Mouse (Mus musculus) gastrocnemius, postnatal 14 days (tissue): Measurements from ENCODE around the gene Vasp. TPM values are rescaled to one million over a fixed set of nuclear protein-coding genes. Genes with fewer than 3 reads are reported as not detected.
A peak's percentile ranks its signal among the peaks of the same experiment; 100 is the strongest.

ENCODE experiments used
- DNase-seq: peaks from one replicate; pipeline ENCODE4 v3.0.0; 2021; ENCODE audit warnings: mixed read lengths
- intact Hi-C: fragments of 180-260 bp; cut with DNase I; formaldehyde crosslinking; loops from one replicate; pipeline ENCODE4 v1.15.1; 2025; ENCODE audit warnings: low total_unique reads
- total RNA-seq, 2 experiments: library from RNA; stranded (reverse); gene quantifications; 2 replicates each; pipeline ENCODE4 v1.2.3; 2021

The Vasp gene
- total RNA-seq, 2 experiments from 2014 or later: 31.0 to 35.1 TPM

DNA sequence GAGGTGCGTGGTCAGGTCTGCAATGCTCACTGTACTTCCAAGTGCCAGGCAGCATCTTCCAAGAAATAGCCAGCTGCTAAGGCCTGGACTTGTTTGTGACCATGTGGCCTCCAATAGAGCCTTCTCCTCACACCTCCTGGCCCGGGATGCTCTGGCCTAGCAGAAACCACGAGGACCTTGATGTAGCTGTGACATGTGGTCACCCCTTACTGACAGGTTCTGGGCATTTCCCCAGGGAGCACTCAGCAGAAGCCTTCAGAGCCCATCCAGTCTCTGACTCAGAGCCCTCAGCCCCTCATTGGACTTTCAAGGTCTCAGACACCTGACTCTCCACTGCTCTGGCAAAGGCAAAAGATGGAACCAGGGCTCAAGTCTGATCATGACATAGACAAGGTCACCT, 26.5 kb downstream of the Vasp start:
- no peak for DNase-seq
- intact Hi-C loops: no loop called here

DNA sequence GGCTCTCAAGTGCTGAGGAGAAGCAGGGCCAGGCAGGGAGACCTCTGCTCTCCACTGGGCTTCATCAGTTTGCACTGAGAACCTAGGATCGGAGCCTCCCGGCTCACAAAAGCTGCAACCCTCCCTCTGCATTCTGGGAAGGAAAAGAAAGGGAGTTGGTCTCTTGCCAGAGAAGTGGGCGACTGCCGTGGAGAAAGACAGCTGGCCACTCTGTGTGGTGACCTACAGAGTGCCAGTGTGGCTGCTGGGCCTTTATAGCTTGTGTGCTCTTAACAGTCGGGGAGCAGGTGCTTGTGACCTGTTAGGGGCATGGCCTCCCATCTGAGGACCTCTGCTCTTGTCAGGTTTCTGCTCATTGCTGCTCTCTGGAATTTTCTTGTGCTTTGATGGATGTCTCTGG, 27.8 kb downstream of the Vasp start:
- DNase-seq: no peak
- intact Hi-C loops: no loop called here

DNA sequence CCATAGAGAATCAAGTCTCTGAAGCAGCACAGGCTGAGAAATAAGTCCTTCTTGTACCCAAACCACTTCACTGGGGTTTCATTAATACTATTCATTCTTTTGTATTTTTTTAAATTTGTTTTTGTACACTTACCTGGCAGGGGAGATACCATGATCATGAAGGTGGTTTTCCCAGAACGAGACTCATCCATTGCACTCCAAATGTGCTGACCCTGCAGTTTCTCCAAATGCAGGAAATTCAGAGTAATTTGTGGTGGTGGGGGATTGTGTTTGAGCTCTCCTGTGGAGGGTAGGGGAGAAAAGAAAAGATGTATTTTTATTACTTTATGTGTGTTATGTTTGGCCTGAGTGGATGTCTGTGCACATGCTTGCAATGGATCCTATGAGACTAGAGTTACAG, 29.6 kb downstream of the Vasp start:
- intact Hi-C loops: no loop called here
- DNase-seq: no peak

DNA sequence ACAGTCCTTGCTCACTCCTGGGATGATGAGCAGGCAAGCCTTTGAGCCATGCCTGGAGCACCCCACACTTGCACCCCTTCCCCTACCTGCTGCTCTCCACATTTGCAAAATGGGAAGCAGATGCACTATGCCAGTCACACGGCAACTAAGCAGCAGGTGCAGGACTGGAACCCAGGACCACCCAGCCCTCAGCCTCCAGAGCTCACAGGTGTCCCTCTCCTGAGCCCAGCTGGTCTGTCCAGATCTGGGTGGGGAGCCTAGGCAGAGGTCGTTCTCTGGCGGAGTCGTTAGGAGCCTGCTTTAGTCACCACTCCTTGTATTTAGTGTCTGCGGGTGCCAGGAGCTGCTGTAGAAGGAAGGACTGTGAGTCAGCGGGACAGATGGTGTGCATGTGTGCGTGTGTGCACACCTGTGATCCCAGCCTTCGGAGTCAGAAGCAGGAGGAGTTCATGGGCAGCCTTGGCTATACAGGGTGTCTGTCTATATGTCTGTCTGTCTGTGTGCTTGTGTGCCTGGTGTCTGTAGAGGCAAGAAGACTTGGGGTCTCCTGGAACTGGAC, 30.6 kb downstream of the Vasp start:
- intact Hi-C loops: loop anchor here (2.0 kb wide), 1 partner anchor 38 kb away; no protein-coding TSS in a partner anchor
- DNase-seq: no peak

DNA sequence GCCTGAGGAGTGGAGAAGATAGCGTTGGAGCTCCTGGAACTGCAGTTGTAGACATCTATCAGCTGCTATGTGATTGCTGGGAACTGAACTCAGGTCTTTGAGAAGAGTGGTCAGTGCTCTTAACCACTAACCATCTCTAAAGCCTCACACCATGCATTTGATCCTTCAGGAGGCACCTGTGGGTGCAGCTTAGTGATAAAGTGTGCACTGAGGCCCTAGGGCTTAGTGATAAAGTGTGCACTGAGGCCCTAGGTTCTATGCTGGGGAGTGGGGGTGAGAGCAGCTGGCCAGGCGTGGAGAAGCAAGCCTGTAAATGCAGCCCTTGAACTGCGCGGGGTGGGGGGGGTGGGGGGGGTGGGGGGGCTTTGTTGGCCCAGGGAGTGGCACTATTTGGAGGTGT, 31.6 kb downstream of the Vasp start:
- intact Hi-C loops: loop anchor here (2.0 to 10.0 kb wide), 2 partner anchors 39 to 105 kb away; partner anchors contain the start of gene Ercc1
- DNase-seq: no peak

DNA sequence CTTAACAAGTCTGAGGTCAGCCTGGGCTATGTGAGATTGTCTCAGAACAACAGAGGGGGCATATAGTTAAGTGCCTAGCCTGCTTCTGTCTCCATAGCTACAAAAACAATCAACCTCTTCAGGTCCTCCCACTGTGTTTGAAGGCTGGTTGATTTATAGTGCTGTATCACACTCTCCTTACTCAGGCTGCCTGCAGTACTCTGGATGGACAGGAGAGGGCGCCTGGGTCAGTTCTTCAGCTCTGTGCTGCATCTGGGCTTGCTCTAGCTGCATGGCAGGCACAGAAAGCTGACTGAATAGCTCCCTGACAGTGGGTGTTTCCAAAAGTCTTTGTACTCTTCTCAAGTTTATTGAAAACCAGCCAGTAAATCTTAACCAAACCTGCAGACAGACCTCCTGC, 32.2 kb downstream of the Vasp start:
- DNase-seq: peak; percentile 89
- intact Hi-C loops: loop anchor here (10.0 kb wide), 1 partner anchor 105 kb away; the partner anchor contains the start of gene Ercc1

DNA sequence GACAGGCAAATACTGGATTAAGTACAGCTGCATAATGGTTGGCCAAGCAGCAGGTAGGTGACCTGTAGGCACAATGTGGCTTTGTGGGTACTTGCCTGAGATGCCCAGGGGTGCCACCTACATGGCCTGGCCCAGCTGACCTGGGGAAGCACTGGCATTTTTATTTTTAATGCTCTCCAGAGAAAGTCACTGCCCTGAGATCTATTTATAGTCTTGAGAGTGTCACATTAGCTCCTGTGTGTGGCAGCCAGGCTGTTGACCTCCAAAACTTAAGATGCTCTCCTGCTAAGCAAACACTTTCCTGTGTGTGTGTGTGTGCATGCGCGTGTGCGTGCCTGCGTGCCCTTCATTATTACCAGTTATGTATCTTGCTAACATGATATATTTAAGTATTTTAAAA, 33.3 kb downstream of the Vasp start:
- DNase-seq: no peak

DNA sequence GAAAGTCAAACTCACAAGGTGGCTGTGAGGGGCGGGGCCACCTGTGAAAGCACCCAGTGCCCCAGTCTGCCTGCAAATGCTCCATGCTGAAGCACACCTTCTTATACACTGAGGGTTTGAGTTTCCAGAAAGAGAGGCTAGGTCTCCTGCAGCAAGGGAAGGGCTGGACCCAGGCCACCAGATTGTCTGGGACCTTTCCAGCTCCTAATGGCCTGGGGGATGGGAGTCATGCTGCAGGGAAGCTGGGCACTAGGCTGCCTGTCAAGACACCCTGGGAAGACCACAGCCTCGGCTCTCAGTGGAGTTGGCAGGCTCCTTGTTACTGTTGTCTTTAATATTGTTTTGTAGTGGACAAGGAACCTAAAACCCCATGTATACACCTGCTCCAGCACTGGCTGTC, 35.2 kb downstream of the Vasp start:
- intact Hi-C loops: loop anchor here (10.0 kb wide), 1 partner anchor 108 kb away; the partner anchor contains the start of gene Ercc1
- no peak for DNase-seq

More for the DNA sequence above, 33.3 kb downstream of the Vasp start:
- intact Hi-C loops: loop anchor here (10.0 kb wide), 1 partner anchor 106 kb away; the partner anchor contains the start of gene Ercc1

DNA sequence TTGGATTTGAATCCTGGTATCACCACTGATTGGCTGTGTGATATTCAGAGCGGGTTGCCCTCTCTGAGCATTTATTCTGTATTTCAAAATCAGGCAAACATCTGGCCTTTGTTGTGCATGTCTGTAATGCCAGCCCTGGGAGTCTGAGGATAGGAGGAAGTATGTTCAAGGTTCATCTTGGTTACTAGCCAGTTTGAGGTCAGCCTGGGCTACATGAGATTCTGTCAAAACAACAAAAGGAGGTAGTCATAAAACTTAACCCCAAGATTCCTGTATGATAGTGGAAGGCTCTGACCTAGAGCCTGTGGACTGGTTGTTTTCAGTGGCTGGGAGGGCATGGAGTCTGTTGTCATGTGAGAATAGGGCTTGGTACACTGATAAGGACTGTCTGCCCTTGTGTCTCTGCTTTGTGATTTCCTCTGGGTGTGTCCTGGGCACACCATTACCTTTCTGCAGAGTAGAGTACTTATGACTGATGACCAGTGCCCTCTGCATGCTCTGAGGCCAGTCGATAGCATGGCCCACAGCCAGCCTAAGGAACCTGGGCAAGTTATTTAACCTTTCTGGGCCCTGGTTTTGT, 36.4 kb downstream of the Vasp start:
- intact Hi-C loops: loop anchor here (10.0 kb wide), 1 partner anchor 110 kb away; the partner anchor contains the start of gene Ercc1
- DNase-seq: no peak

DNA sequence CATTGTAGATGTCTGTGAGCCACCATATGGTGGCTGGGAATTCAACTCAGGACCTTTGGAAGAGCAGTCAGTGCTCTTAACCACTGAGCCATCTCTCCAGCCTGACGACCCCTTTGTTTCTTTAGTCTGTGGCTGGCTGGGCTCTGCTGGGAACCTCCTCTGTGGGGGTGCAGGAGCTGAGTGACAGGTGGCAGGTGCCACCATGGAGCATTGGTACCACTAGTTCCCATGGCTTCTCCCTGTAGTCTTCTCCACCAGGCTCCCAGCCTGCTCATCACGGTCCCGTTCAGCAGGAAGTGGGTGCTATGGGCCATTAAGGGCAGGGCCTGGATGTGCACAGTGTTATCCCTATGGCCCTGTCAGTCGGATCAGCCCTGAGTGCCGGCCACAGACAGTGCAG, 37.0 kb downstream of the Vasp start:
- no peak for DNase-seq
- intact Hi-C loops: loop anchor here (10.0 kb wide), 1 partner anchor 110 kb away; the partner anchor contains the start of gene Ercc1

DNA sequence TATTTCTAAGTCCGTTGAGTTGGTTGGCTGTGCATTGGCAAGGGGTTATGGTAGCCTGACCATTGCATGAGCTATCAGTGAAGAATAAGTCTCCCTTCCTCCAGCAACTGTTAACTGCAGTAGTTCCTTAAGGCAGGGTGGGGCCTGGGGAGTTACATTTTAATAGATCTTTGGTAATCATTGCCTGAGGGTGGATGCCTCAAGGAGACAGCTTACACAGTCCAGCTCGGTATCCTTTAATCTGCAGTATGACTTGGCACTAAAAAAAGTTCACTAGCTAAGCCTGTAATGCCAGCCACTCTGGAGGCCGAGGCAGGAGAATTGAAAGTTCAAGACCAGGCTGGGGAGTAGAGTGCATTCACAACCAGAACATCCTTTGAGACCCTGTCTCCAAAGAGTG, 39.8 kb downstream of the Vasp start:
- DNase-seq: no peak
- intact Hi-C loops: loop anchor here (10.0 kb wide), 1 partner anchor 113 kb away; the partner anchor contains the start of gene Ercc1

DNA sequence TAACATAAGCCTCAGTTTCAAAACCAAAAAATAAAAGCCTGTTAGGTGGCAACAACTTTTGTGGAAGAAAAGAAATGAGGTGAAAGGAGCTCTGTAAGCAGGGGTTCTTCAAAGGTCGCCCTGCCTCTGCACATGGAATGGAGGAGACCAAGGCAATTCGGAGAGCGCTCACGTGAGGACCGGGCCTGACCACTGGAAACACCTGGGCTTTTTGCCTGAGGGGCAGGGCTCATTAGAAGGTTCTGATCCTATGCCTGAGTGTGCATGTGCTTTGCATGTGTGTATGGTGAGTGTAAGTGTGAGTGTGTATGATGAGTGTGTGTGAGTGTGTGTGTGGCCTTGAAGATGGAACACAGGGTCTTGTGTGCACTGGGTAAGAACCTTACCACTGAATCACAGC, 40.7 kb downstream of the Vasp start:
- no peak for DNase-seq
- intact Hi-C loops: loop anchor here (10.0 kb wide), 1 partner anchor 114 kb away; the partner anchor contains the start of gene Ercc1

DNA sequence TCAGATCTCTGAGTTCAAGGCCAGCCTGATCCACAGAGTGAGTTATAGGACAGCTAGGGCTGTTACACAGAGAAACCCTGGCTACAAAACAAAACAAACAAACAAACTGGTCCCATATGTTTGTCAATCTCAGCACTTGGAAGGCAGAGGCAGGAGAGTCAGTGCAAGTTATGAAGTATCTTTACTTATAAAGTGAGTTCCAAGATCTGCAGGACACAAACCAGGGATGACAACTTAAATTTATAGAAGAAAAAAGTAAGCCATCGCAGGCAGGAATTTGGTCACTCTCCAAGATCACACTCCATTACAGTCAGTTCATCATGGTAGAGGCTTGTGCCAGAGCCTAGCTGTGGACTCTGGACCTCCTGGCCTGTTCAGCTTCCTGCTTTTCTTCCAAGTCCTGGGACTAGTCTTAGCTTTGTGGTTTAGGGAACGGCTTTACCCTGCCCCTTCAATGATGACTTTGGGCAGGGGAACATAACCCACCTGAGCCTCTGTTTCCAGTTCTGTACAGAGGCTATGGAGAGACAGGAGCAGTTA, 41.5 kb downstream of the Vasp start:
- intact Hi-C loops: loop anchor here (10.0 kb wide), 1 partner anchor 115 kb away; the partner anchor contains the start of gene Ercc1
- DNase-seq: no peak

DNA sequence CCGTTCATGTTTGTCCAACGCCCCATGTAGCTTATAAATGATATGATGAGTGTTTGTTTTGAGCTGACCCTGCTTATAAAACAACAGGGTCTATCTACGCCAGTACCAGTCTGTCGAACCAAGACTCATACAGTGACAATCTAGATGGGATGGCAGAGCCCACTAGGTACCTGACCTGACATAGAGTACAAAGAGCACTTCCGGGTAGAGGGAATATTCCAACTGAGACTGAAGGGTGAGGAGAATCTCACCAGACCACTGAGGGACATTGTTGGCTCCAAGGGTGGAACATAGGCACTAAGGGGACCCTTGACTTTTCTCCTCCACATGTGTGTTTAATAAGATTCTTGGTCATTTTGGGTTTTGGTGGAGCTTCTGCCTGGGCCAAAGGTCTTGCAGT, 42.2 kb downstream of the Vasp start:
- no peak for DNase-seq
- intact Hi-C loops: no loop called here

DNA sequence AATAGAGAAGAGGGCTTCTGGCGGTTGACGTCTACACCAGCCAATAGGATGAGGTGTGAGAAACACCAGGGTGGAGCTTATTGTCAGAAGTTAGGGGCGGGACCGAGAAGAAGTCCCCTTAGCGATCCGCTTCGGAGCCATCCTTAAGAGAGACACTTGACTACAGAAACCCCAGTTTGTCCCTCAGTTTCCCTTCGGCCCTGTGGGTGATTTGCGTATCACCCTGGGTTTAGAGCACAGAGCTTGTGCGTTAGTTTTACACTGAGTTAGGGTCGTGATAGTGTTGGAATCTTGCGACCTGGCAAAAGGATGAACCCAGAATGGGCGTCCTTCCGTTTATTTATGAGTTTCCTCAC, 42.8 kb downstream of the Vasp start:
- intact Hi-C loops: no loop called here
- DNase-seq: no peak

DNA sequence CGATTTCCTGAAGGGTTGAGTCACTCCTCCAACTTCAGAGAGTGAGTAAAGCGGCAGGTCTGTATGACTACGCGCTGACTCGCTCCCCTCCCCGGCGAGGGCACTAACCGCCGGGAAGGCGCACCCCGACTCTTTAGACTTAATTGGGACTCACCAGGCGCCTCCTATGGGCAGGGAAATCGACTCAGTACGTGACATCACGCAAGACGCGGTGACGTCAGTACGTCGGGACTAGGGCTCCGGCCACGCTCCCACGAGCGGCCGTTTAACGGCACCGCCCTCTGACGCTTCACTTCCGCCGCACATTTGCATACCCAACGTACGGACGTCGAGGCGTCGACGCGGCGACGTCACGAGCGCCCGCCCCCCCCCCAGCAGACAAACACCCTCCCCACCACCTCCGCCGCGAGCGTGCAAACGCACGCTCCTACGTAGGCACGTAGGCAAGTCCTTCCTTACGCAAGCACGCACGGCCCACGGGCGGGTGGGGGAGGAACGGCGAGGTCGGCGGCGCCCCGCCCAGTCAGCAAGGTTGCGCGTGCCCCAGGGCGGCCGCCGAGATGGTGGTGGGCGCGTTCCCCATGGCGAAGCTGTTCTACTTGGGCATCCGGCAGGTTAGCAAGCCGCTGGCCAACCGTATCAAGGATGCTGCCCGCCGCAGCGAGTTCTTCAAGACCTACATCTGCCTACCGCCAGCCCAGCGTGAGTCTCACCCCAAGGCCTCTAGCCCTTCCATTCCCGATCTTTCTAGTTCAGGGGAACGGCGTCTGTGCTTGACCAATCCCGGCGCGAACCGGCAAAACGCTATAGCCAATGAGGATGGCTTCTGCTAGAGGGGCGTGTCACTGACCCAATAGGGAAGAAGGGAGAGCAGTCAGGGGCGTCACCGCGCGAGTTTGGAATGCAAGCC, 43.5 kb downstream of the Vasp start, which contains the start of gene Opa3:
Opa3 (plus strand) TSS at position 452 of the 910 bp plus-strand sequence.
- intact Hi-C loops: no loop called here
- DNase-seq: peak; percentile 99

DNA sequence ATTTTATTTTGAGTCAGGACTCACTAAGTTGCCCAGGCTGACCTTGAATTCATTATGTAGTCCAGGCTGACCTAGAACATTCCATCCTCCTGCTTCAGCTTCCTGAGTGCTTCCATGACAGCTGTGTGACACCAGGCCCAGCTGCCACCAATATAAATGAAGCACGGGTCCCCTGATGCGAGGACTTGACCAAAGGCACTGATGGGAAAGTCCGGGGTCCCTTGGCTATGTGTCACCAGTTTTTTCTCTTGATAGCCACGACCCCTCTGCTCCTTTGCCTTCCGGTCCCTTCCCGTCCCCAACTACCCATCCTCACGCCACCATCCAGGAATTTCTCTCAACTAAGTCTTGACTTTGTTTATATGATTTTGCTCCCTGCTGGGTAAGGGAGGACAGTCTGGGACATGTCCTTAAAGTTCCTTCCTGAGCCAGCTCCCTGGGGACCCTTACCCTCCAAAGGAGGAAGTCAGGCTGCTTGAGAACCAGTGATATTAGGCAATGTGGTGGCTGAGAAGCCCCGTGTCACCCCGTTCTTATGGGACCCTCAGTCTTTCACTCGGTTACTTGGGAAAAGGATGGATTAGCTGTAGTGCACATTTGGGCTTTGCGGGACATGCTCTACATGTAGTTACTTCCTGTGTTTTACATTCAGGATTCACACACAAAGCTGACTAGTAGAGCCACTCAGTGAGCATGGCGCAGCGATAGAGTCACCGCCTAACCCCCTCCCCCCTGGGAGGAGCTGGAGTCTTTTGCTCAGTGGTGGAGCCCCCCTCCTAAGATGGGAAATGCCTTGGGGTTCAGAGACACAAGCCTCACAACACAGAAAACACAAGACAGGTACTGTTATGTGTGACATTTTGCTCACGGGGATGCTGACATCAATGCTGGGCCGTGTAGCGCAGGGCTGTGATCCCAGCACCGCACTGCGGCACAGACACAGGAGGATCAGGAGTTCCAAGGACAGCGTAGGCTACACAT, 44.5 kb downstream of the Vasp start:
- intact Hi-C loops: no loop called here
- DNase-seq: peak; percentile 32

DNA sequence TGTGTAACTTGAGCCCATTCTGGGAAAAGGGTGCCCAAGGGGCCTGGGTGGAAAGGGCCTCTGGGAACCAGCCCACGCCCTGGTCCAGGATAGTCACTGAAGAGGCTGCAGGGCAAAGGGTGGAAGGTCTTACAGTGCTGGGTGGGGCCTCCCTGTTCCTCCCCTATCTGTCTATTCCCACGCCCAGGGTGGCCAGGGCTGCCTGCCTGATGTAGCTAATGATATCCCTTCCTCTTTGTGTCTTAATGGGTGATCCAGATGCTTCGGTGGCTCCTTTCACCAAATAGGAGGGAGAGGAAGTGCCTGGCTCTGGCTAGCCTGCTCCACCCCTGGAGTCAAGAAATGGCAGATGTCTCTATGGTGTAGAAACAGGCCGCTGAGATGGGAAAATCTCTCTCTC, 46.7 kb downstream of the Vasp start:
- intact Hi-C loops: no loop called here
- no peak for DNase-seq

DNA sequence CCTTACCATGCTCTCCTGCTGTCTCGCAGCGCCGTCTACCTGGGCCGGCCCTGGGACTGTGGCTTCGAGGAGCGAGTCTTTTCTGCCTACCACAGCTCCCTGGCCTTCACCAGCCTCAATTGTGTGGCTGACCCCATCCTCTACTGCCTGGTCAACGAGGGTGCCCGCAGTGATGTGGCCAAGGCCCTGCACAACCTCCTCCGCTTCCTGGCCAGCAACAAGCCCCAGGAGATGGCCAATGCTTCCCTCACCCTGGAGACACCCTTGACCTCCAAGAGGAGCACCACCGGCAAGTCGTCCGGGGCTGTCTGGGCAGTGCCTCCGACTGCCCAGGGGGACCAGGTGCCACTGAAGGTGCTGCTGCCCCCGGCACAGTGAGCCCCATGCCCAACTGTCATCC, 48.7 kb downstream of the Vasp start:
- DNase-seq: no peak
- intact Hi-C loops: no loop called here
